Mouse (Mus musculus): Measurements from ENCODE around the gene Gpbp1. TPM values are rescaled to one million over a fixed set of nuclear protein-coding genes. Genes with fewer than 3 reads are reported as not detected.

Gpbp1 gene
- total RNA-seq (2021) (10 to 100 TPM; 49.1 to 50.9 TPM), polyA plus RNA-seq (2012; rRNA removed) (4.4 and 11.2 TPM in 2 replicates)
- long read RNA-seq, transcript Gpbp1-201 (13 exons, 3,694 nt), result minor isoform, 19 of 81 reads
- long read RNA-seq, transcript Gpbp1-202 (12 exons, 3,299 nt), result major isoform, 44 of 81 reads
- long read RNA-seq, partial matches to known transcripts, result 1 of 81 reads
- long read RNA-seq, other reads (novel, unspliced or antisense), result 17 of 81 reads

DNA sequence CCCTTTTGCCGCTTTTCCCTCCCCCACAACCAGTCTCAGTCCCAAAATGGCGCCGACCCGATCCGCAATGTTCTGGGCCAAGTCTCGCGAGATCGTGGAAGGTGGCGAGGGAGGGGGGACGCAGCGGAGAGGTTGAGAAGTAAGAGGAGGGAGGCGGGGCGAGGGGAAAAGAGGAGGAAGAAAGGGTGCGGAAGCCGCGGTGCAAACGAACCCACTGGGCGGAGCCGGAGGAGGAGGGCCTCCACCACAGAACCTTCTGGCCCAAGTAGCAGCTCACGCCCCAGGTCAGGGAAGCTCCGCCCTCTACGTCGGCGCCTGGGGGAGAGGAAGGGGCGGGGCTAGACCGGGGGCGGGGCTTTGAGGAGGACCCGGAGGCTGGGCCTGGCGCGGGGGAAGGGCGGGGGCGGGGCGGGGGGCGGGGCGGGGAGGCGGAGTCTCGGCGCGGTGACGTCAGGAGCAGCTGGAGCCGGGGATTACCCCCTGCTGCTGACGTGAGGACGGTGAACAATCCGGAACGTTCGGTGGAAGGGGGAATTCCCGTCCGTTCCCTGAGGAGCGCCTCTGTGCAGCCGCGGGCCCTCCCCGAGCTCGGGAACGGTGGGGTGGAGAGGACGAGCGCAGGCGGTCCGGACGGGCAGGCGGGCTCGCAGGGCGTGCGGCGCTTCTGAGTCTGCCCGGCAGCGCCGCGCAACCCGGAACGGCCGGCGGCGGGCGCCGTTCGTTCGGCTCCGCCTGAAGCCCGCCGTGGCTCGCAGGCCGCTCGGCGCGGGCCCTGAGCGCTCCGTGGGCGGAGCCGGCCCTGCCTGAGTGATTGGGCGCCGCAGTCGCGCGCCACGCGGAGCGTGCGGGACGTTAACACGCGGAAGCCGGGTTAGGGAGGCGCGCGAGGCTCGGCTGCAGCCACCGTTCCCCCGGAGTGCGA, at the start of gene Gpbp1:
Gene Gpbp1, minus strand, starts transcription at position 310 of the 922 bp plus-strand sequence.
- no peaks in the 10 kb centered on the region for H3K79me2 ChIP-seq (replicated peaks; ENCODE audit: control insufficient read depth, insufficient read depth, low read length)
- H3K27me3 ChIP-seq (ENCODE audit: control insufficient read depth, insufficient read depth, low read length), result no peaks in the 10 kb centered on the region
- DNase-seq, result peak; percentile 99 to 100
- peak within 1 kb of the TSS; percentile 98 for H3K9ac ChIP-seq (ENCODE audit: low read depth, low read length)
- H3K4me1 ChIP-seq (ENCODE audit: control insufficient read depth, insufficient read depth, low read length), result peaks cover 8% of the 10 kb centered on the region
- TF ChIP-seq CTCF (IDR thresholded peaks at IDR 0.05), result no peak
- peak; percentile 66 for TF ChIP-seq EP300 (IDR thresholded peaks at IDR 0.05; ENCODE audit: insufficient read depth, low read depth, low read length)
- TF ChIP-seq POLR2A (IDR thresholded peaks at IDR 0.05; ENCODE audit: insufficient read depth, low read depth, low read length), result peak; percentile 88
- under 1% methylated on average over 91 of the region's 109 CpGs for WGBS
- peaks cover 17% of the 10 kb centered on the region for H3K36me3 ChIP-seq (ENCODE audit: control insufficient read depth, insufficient read depth, low read length)
- H3K27ac ChIP-seq, result peak within 1 kb of the TSS; percentile 97
- H3K4me3 ChIP-seq, result peak within 1 kb of the TSS; percentile 81
- intact Hi-C loops (cut with DNase I), result loop anchor here (2.0 to 5.0 kb wide), 3 partner anchors 197 to 972 kb away; partner anchors contain the start of gene Il6st

GRCm38 (mm10) chr13:111537718-111538117, 47.8 kb upstream of the Gpbp1 start:
- intact Hi-C loops (cut with DNase I), result no loop called here
- H3K4me3 ChIP-seq, result no peak overlapping the region
- DNase-seq, result no peak

DNA sequence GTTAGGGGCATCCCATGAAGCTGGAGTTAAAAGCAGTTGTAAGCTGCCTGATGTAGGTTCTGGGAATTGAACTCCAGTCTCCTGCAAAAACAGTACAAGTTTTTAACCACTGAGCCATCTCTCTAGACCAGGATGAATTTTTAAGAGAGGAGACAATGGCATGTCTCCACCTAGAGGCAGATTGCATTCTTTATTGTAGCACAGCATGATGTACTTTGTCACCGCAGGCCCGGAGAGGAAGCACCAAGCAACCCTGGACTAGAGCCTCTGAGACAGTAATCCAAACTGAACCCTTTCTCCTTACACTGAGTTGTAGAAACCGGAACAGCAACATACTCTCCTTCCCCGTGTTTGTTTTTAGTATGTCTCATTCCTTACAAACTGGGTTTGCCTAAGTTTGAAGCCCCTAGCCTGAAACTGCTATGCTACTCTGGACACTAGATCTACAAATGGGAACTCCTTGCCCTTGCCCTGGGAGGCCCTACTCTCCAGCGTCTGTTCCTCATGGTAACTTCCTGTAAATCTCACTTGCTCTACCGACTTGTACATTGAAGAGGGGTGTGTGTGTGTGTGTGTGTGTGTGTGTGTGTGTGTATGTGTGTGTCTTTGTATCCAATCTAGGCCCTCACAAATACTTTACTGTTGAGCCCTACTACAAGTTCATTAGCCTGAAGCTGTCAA, 46.4 kb upstream of the Gpbp1 start:
- H3K4me3 ChIP-seq, result no peak overlapping the region
- DNase-seq, result no peak
- H3K4me1 ChIP-seq (ENCODE audit: control insufficient read depth, insufficient read depth, low read length), result no peaks in the 10 kb centered on the region
- no peaks in the 10 kb centered on the region for H3K27me3 ChIP-seq (ENCODE audit: control insufficient read depth, insufficient read depth, low read length)
- H3K9ac ChIP-seq (ENCODE audit: low read depth, low read length), result no peak overlapping the region
- intact Hi-C loops (cut with DNase I), result no loop called here
- 66% methylated on average over 6 of the region's 6 CpGs for WGBS
- H3K79me2 ChIP-seq (replicated peaks; ENCODE audit: control insufficient read depth, insufficient read depth, low read length), result no peaks in the 10 kb centered on the region
- no peaks in the 10 kb centered on the region for H3K36me3 ChIP-seq (ENCODE audit: control insufficient read depth, insufficient read depth, low read length)
- TF ChIP-seq CTCF (IDR thresholded peaks at IDR 0.05), result peak; percentile 18
- no peak for TF ChIP-seq EP300 (IDR thresholded peaks at IDR 0.05; ENCODE audit: insufficient read depth, low read depth, low read length)
- no peak overlapping the region for H3K27ac ChIP-seq

More at GRCm38 (mm10) chr13:111537718-111538117, 47.8 kb upstream of the Gpbp1 start:
- H3K9ac ChIP-seq (ENCODE audit: low read depth, low read length), result no peak overlapping the region
- H3K27ac ChIP-seq, result no peak overlapping the region
- no peak for TF ChIP-seq CTCF (IDR thresholded peaks at IDR 0.05)
- TF ChIP-seq POLR2A (IDR thresholded peaks at IDR 0.05; ENCODE audit: insufficient read depth, low read depth, low read length), result no peak
- no peak for TF ChIP-seq EP300 (IDR thresholded peaks at IDR 0.05; ENCODE audit: insufficient read depth, low read depth, low read length)
- no peaks in the 10 kb centered on the region for H3K79me2 ChIP-seq (replicated peaks; ENCODE audit: control insufficient read depth, insufficient read depth, low read length)
- 84% methylated on average over 9 of the region's 9 CpGs for WGBS
- H3K27me3 ChIP-seq (ENCODE audit: control insufficient read depth, insufficient read depth, low read length), result no peaks in the 10 kb centered on the region
- no peaks in the 10 kb centered on the region for H3K4me1 ChIP-seq (ENCODE audit: control insufficient read depth, insufficient read depth, low read length)
- H3K36me3 ChIP-seq (ENCODE audit: control insufficient read depth, insufficient read depth, low read length), result no peaks in the 10 kb centered on the region

- no peaks in the 10 kb centered on the region for H3K27me3 ChIP-seq (ENCODE audit: control insufficient read depth, insufficient read depth, low read length)
- no peaks in the 10 kb centered on the region for H3K79me2 ChIP-seq (replicated peaks; ENCODE audit: control insufficient read depth, insufficient read depth, low read length)
- no peak overlapping the region for H3K9ac ChIP-seq (ENCODE audit: low read depth, low read length)
- no peak overlapping the region for H3K4me3 ChIP-seq
- intact Hi-C loops (cut with DNase I), result loop anchor here (5.0 kb wide), 1 partner anchor 208 kb away; no protein-coding TSS in a partner anchor
- WGBS, result 72% methylated on average over 6 of the region's 6 CpGs
- no peak for DNase-seq
- no peak overlapping the region for H3K27ac ChIP-seq
- no peaks in the 10 kb centered on the region for H3K36me3 ChIP-seq (ENCODE audit: control insufficient read depth, insufficient read depth, low read length)
- H3K4me1 ChIP-seq (ENCODE audit: control insufficient read depth, insufficient read depth, low read length), result no peaks in the 10 kb centered on the region
- no peak for TF ChIP-seq EP300 (IDR thresholded peaks at IDR 0.05; ENCODE audit: insufficient read depth, low read depth, low read length)
- TF ChIP-seq CTCF (IDR thresholded peaks at IDR 0.05), result peak; percentile 24; the same call in 1 of the 2 replicates
These were observed 44.2 kb upstream of the Gpbp1 start for GRCm38 (mm10) chr13:111534131-111534530.

DNA sequence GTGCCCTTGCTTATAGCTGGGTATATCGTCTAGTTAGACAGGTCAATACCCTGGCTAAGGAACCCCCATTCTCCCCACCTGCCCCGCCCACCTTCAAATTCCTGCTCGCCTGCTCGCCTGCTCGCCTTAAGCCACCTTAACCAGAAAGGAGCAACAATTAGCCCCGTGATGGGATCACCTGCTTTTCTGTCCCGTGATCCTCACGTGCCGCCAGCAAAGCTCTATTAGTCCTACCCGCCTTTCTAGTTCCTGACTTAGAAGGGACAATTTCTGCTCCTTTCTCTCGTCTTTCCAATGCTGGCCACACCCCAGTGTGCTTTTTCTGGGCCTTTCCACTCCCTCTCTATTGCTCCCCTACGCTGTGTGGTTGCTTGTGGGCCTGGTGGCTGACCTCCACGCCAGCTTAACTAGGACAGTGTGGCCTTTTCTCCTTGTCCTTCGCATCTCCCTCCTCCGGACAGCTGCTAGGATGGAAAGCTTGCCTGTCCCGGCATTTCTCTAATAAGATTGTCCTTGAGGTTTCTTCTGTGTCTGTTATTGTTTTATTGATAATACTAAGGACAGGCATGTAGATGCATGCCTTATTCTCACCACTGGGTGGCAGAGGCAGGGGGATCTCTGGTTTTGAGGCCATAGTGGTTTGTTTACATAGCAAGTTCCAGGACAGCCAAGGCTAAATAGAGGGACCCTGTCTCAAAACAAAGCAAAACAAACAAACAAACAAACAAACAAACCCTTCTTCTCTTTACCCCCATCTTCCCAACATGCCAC, 42.5 kb upstream of the Gpbp1 start:
- no peak overlapping the region for H3K4me3 ChIP-seq
- no peaks in the 10 kb centered on the region for H3K79me2 ChIP-seq (replicated peaks; ENCODE audit: control insufficient read depth, insufficient read depth, low read length)
- TF ChIP-seq EP300 (IDR thresholded peaks at IDR 0.05; ENCODE audit: insufficient read depth, low read depth, low read length), result no peak
- TF ChIP-seq POLR2A (IDR thresholded peaks at IDR 0.05; ENCODE audit: insufficient read depth, low read depth, low read length), result no peak
- peak; percentile 54 for TF ChIP-seq CTCF (IDR thresholded peaks at IDR 0.05)
- H3K36me3 ChIP-seq (ENCODE audit: control insufficient read depth, insufficient read depth, low read length), result no peaks in the 10 kb centered on the region
- intact Hi-C loops (cut with DNase I), result loop anchor here (5.0 kb wide), 1 partner anchor 210 kb away; no protein-coding TSS in a partner anchor
- 92% methylated on average over 16 of the region's 16 CpGs for WGBS
- no peaks in the 10 kb centered on the region for H3K4me1 ChIP-seq (ENCODE audit: control insufficient read depth, insufficient read depth, low read length)
- no peak overlapping the region for H3K27ac ChIP-seq
- no peak for DNase-seq
- H3K9ac ChIP-seq (ENCODE audit: low read depth, low read length), result no peak overlapping the region
- H3K27me3 ChIP-seq (ENCODE audit: control insufficient read depth, insufficient read depth, low read length), result no peaks in the 10 kb centered on the region

Data from heart, adult 2 months (tissue).